Mouse (Mus musculus): ENCODE results near the gene Tmem178. TPM values are rescaled to one million over a fixed set of nuclear protein-coding genes. Genes with fewer than 3 reads are reported as not detected.
"Not testable (repeated sequence)": the region's sequence is repeated elsewhere in the genome, so short reads cannot be mapped to it uniquely, and the experiment has no call there.

The Tmem178 gene
- total RNA-seq, 2 experiments from 2014 or later: 7.6 to 12.2 TPM

GRCm38 (mm10) chr17:80943835-80944529, 450 bp upstream of the Tmem178 start:
- no peak for DNase-seq

- not testable (repeated sequence) for DNase-seq
These were observed 1.1 kb downstream of the Tmem178 start for GRCm38 (mm10) chr17:80945510-80945909.

- DNase-seq: no peak
These were observed 1.9 kb downstream of the Tmem178 start for GRCm38 (mm10) chr17:80946091-80946885.

- DNase-seq: no peak
These were observed 2.9 kb downstream of the Tmem178 start for GRCm38 (mm10) chr17:80947075-80947960.

- no peak for DNase-seq
These were observed 5.0 kb downstream of the Tmem178 start for GRCm38 (mm10) chr17:80949382-80949781.

GRCm38 (mm10) chr17:80949895-80950294, 5.5 kb downstream of the Tmem178 start:
- no peak for DNase-seq

GRCm38 (mm10) chr17:80952305-80952704, 7.9 kb downstream of the Tmem178 start:
- no peak for DNase-seq

GRCm38 (mm10) chr17:80955415-80955814, 11.0 kb downstream of the Tmem178 start:
- DNase-seq: no peak

- DNase-seq: no peak
These were observed 11.8 kb downstream of the Tmem178 start for GRCm38 (mm10) chr17:80955998-80956811.

- no peak for DNase-seq
These were observed 13.9 kb downstream of the Tmem178 start for GRCm38 (mm10) chr17:80958332-80958731.

- DNase-seq: no peak
These were observed 15.4 kb downstream of the Tmem178 start for GRCm38 (mm10) chr17:80959840-80960239.

- DNase-seq: no peak
These were observed 23.0 kb downstream of the Tmem178 start for GRCm38 (mm10) chr17:80967475-80967874.

GRCm38 (mm10) chr17:80969643-80970619, 25.5 kb downstream of the Tmem178 start:
- DNase-seq: peak in 1 of 2 experiments; percentile 14

- DNase-seq: no peak
These were observed 26.3 kb downstream of the Tmem178 start for GRCm38 (mm10) chr17:80970716-80971115.

- no peak for DNase-seq
These were observed 28.5 kb downstream of the Tmem178 start for GRCm38 (mm10) chr17:80972891-80973290.

GRCm38 (mm10) chr17:80977245-80977644, 32.8 kb downstream of the Tmem178 start:
- no peak for DNase-seq

- no peak for DNase-seq
These were observed 35.7 kb downstream of the Tmem178 start for GRCm38 (mm10) chr17:80980096-80980495.

GRCm38 (mm10) chr17:80981721-80982411, 37.4 kb downstream of the Tmem178 start:
- DNase-seq: peak; percentile 10 to 30

GRCm38 (mm10) chr17:80982412-80982787, 38.0 kb downstream of the Tmem178 start:
- DNase-seq: peak; percentile 76 to 81

- no peak for DNase-seq
These were observed 38.5 kb downstream of the Tmem178 start for GRCm38 (mm10) chr17:80982976-80983375.
